Mouse (Mus musculus) olfactory bulb, adult 2 months (tissue): ENCODE measurements around the gene Ccdc194. TPM values are rescaled to one million over a fixed set of nuclear protein-coding genes. Genes with fewer than 3 reads are reported as not detected.
"Not testable (repeated sequence)": the region's sequence is repeated elsewhere in the genome, so short reads cannot be mapped to it uniquely, and the experiment has no call there.

ENCODE experiments used
- H3K27ac ChIP-seq: fragments of 200-500 bp; 2 replicates; pipeline ENCODE4 v1.5.1; 2012; ENCODE audit warnings: low read depth, low read length; ENCODE audit not compliant: insufficient read depth
- H3K4me1 ChIP-seq: fragments of 200-500 bp; 2 replicates; pipeline ENCODE4 v1.6.1; 2012; ENCODE audit warnings: low read length; ENCODE audit not compliant: control insufficient read depth, insufficient read depth
- H3K4me3 ChIP-seq: fragments of 200-500 bp; 2 replicates; pipeline ENCODE4 v1.5.1; 2012; ENCODE audit warnings: mild to moderate bottlenecking, low read depth, low read length, moderate library complexity; ENCODE audit not compliant: insufficient read depth
- CTCF ChIP-seq: fragments of 200-500 bp; IDR thresholded peaks from 2 replicates; pipeline ENCODE4 v1.5.1; 2012; ENCODE audit warnings: low read depth, mild to moderate bottlenecking, low read length, moderate library complexity; ENCODE audit not compliant: insufficient read depth
- POLR2A ChIP-seq: fragments of 200-500 bp; IDR thresholded peaks from 2 replicates; pipeline ENCODE4 v1.6.1; 2012; ENCODE audit warnings: mild to moderate bottlenecking, low read depth, low read length, moderate library complexity; ENCODE audit not compliant: insufficient read depth
- WGBS: fragments of 180-500 bp; shearing (Covaris S2); methylation state at CpG from one replicate; pipeline ENCODE4 v1.1.7; 2018; 5-methylcytosine and 5-hydroxymethylcytosine counted together
- polyA plus RNA-seq: library from polyadenylated mRNA; stranded (reverse); fragments of >200 nt; gene quantifications from 2 replicates; pipeline ENCODE4 v1.2.4, GENCODE M21; 2012; ENCODE audit warnings: low replicate concordance; ENCODE audit not compliant: missing spikeins, insufficient read depth, insufficient read length

Gene Ccdc194
- polyA plus RNA-seq, 1 experiment = not detected

- WGBS = 27% methylated on average over 9 of the region's 10 CpGs
- not testable (repeated sequence) for H3K4me1 ChIP-seq, H3K4me3 ChIP-seq, H3K27ac ChIP-seq
- TF ChIP-seq CTCF = 0 out of 2 replicates have a peak, but pooled peaks have one; percentile 23
Measured at GRCm38 (mm10) chr8:71519037-71519825, 6.3 kb downstream of the Ccdc194 start.

- Histone ChIP-seq H3K4me3 (no peak overlapping the region), H3K4me1 (0 out of 2 replicates have a peak, but pooled peaks cover 3% of the 10 kb centered on the region), H3K27ac (no peak overlapping the region)
- WGBS = 51% methylated on average over 6 of the region's 6 CpGs
- no peak for TF ChIP-seq POLR2A
- no peak for TF ChIP-seq CTCF
Measured at GRCm38 (mm10) chr8:71516786-71517185, 8.7 kb downstream of the Ccdc194 start.

- 63% methylated on average over 5 of the region's 5 CpGs for WGBS
- TF ChIP-seq CTCF (no peak), POLR2A (no peak)
- H3K4me3 ChIP-seq = no peak overlapping the region
Measured at GRCm38 (mm10) chr8:71515043-71515442, 10.5 kb downstream of the Ccdc194 start.

GRCm38 (mm10) chr8:71513018-71513754 lies 12.3 kb downstream of the Ccdc194 start:
- no peak overlapping the region for H3K4me3 ChIP-seq
- no peak overlapping the region for H3K27ac ChIP-seq
- TF ChIP-seq POLR2A = no peak
- no peak for TF ChIP-seq CTCF
- peaks cover 6% of the 10 kb centered on the region; the same call in 1 of the 2 replicates for H3K4me1 ChIP-seq
- WGBS = 73% methylated on average over 15 of the region's 15 CpGs

More at GRCm38 (mm10) chr8:71515043-71515442, 10.5 kb downstream of the Ccdc194 start:
- H3K4me1 ChIP-seq = no peaks in the 10 kb centered on the region
- no peak overlapping the region for H3K27ac ChIP-seq

- 80% methylated on average over 14 of the region's 14 CpGs for WGBS
- peaks cover 8% of the 10 kb centered on the region; the same call in 1 of the 2 replicates for H3K4me1 ChIP-seq
- TF ChIP-seq POLR2A (no peak), CTCF (no peak)
- H3K27ac ChIP-seq = no peak within 1 kb of the TSS
- no peak within 1 kb of the TSS for H3K4me3 ChIP-seq
Measured at GRCm38 (mm10) chr8:71511644-71512043, 13.9 kb downstream of the Ccdc194 start, which contains the start of gene Plvap. Plvap (minus strand) TSS chr8:71511752.

GRCm38 (mm10) chr8:71509316-71509715 lies 16.2 kb downstream of the Ccdc194 start:
- WGBS = 74% methylated on average over 2 of the region's 2 CpGs

GRCm38 (mm10) chr8:71507589-71508104 lies 17.9 kb downstream of the Ccdc194 start:
- Histone ChIP-seq H3K27ac (no peak overlapping the region), H3K4me3 (peak overlapping the region; percentile 55), H3K4me1 (peaks cover 8% of the 10 kb centered on the region; the same call in 1 of the 2 replicates)
- TF ChIP-seq CTCF (no peak), POLR2A (0 out of 2 replicates have a peak, but pooled peaks have one; percentile 35)
- whole genome bisulfite sequencing = under 1% methylated on average over 61 of the region's 61 CpGs

More at GRCm38 (mm10) chr8:71509316-71509715, 16.2 kb downstream of the Ccdc194 start:
- Histone ChIP-seq H3K4me3 (no peak overlapping the region), H3K4me1 (peaks cover 8% of the 10 kb centered on the region; the same call in 1 of the 2 replicates), H3K27ac (no peak overlapping the region)
- TF ChIP-seq POLR2A (no peak), CTCF (no peak)

GRCm38 (mm10) chr8:71505979-71506378 lies 19.5 kb downstream of the Ccdc194 start:
- Histone ChIP-seq H3K4me3 (no peak overlapping the region), H3K27ac (no peak overlapping the region), H3K4me1 (peaks cover 8% of the 10 kb centered on the region; the same call in 1 of the 2 replicates)
- no peak for TF ChIP-seq POLR2A
- TF ChIP-seq CTCF = no peak
- 57% methylated on average over 4 of the region's 4 CpGs for WGBS
